Mouse (Mus musculus): ENCODE measurements around the gene Ppip5k1.
A peak's percentile ranks its signal among the peaks of the same experiment; 100 is the strongest.
"Not testable (repeated sequence)": the region's sequence is repeated elsewhere in the genome, so short reads cannot be mapped to it uniquely, and the experiment has no call there.

The Ppip5k1 gene

GRCm38 (mm10) chr2:121354820-121355592 is at the start of gene Ppip5k1:
Gene Ppip5k1 (minus strand): TSS chr2:121355396.
- DNase-seq, result peak; percentile 97

- DNase-seq, result no peak
Measured at GRCm38 (mm10) chr2:121403296-121403695, 48.1 kb upstream of the Ppip5k1 start.

GRCm38 (mm10) chr2:121396624-121397023 is 41.4 kb upstream of the Ppip5k1 start:
- DNase-seq, result peak; percentile 82

- DNase-seq, result not testable (repeated sequence)
Measured at GRCm38 (mm10) chr2:121386961-121387575, 31.9 kb upstream of the Ppip5k1 start, which contains the start of gene Strc. Gene Strc (minus strand): TSS chr2:121387168.

GRCm38 (mm10) chr2:121374766-121375165 is 19.6 kb upstream of the Ppip5k1 start:
- DNase-seq, result no peak

GRCm38 (mm10) chr2:121372266-121372665 is 17.1 kb upstream of the Ppip5k1 start:
- DNase-seq, result no peak

- DNase-seq, result no peak
Measured at GRCm38 (mm10) chr2:121370921-121371320, 15.7 kb upstream of the Ppip5k1 start.

- no peak for DNase-seq
Measured at GRCm38 (mm10) chr2:121368831-121369230, 13.6 kb upstream of the Ppip5k1 start.

GRCm38 (mm10) chr2:121363656-121364055 is 8.5 kb upstream of the Ppip5k1 start:
- no peak for DNase-seq

GRCm38 (mm10) chr2:121359461-121359860 is 4.3 kb upstream of the Ppip5k1 start:
- no peak for DNase-seq

GRCm38 (mm10) chr2:121358381-121358780 is 3.2 kb upstream of the Ppip5k1 start:
- peak; percentile 44 for DNase-seq

- DNase-seq, result no peak
Measured at GRCm38 (mm10) chr2:121357961-121358360, 2.8 kb upstream of the Ppip5k1 start.

GRCm38 (mm10) chr2:121357494-121357893 is 2.3 kb upstream of the Ppip5k1 start, which contains the start of gene Ckmt1:
Gene Ckmt1 (plus strand): TSS chr2:121357714.
- DNase-seq, result no peak

GRCm38 (mm10) chr2:121354378-121354777 is 818 bp downstream of the Ppip5k1 start:
- DNase-seq, result no peak

- no peak for DNase-seq
Measured at GRCm38 (mm10) chr2:121353156-121353555, 2.0 kb downstream of the Ppip5k1 start.

- DNase-seq, result peak; percentile 22
Measured at GRCm38 (mm10) chr2:121339057-121339456, 16.1 kb downstream of the Ppip5k1 start.

GRCm38 (mm10) chr2:121329492-121329891 is 25.7 kb downstream of the Ppip5k1 start:
- DNase-seq, result no peak

- no peak for DNase-seq
Measured at GRCm38 (mm10) chr2:121323693-121324470, 31.3 kb downstream of the Ppip5k1 start.

GRCm38 (mm10) chr2:121323041-121323440 is 32.2 kb downstream of the Ppip5k1 start:
- no peak for DNase-seq

GRCm38 (mm10) chr2:121316278-121316677 is 38.9 kb downstream of the Ppip5k1 start:
- no peak for DNase-seq

- no peak for DNase-seq
Measured at GRCm38 (mm10) chr2:121308997-121309416, 46.2 kb downstream of the Ppip5k1 start.

GRCm38 (mm10) chr2:121300036-121300435 is 55.2 kb downstream of the Ppip5k1 start:
- no peak for DNase-seq

- DNase-seq, result no peak
Measured at GRCm38 (mm10) chr2:121299471-121299870, 55.7 kb downstream of the Ppip5k1 start.

Data from thymus, postnatal 14 days (tissue).